Mouse (Mus musculus) ES-Bruce4 (cell line): ENCODE data around the gene Lipc.

Experiments used
- CTCF ChIP-seq: IDR thresholded peaks from one replicate; pipeline ENCODE4 v1.8.1; 2011; ENCODE audit warnings: low read depth, low read length
- EP300 ChIP-seq: IDR thresholded peaks from 2 replicates; pipeline ENCODE4 v1.6.1; 2011; ENCODE audit warnings: low read depth, low read length; ENCODE audit not compliant: insufficient read depth
- POLR2A ChIP-seq: IDR thresholded peaks from one replicate; pipeline ENCODE4 v1.8.1; 2011; ENCODE audit warnings: low read length; ENCODE audit not compliant: insufficient read depth

GRCm38 (mm10) chr9:70957717-70958116 lies 5.7 kb upstream of the Lipc start:
- TF ChIP-seq POLR2A, result no peak
- TF ChIP-seq CTCF, result no peak
- no peak for TF ChIP-seq EP300
